Mouse (Mus musculus): ENCODE measurements at regions not wholly inside any gene's neighbourhood (a gene's known extent, or its start where the extent isn't known, plus 50 kb on each side); places are given as distances from the start of the nearest gene placed in this dataset.

DNA sequence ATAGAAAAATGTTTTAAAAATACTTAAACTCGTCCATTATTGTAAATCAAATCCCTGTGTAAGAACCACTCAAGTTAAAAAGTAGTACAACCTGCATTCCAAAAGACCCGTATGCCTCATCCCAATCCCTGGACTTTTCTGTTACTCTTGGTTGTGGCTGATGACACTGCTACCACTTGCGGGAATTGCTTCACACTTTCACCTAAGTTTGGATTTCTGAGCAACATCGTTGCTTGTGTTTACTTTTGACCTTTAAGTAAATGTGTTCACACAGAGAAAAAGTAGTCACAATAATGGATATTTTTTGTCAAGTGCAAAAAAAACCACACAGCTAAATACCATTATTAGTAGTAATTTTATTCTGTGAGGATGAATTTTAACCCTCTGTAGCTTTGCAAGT is 139.2 kb upstream of the Lpp start:
- Histone ChIP-seq H3K4me3 (no peak overlapping the region), H3K4me1 (no peaks in the 10 kb centered on the region), H3K4me2 (no peak overlapping the region), H3K36me3 (no peaks in the 10 kb centered on the region), H3K9ac (no peak overlapping the region), H3K27me3 (no peaks in the 10 kb centered on the region), H3K9me3 (no peaks in the 10 kb centered on the region), H3K27ac (no peak overlapping the region)
- no peak for ATAC-seq (ENCODE audit: borderline replicate concordance, extremely low read depth, low FRiP score, low TSS enrichment)
- 56% methylated on average over 4 of the region's 4 CpGs for WGBS

GRCm38 (mm10) chr16:24247291-24247690 is 146.0 kb upstream of the Lpp start:
- Histone ChIP-seq H3K4me1 (no peaks in the 10 kb centered on the region), H3K36me3 (no peaks in the 10 kb centered on the region), H3K9me3 (no peaks in the 10 kb centered on the region), H3K9ac (no peak overlapping the region), H3K27ac (no peak overlapping the region), H3K4me2 (no peak overlapping the region), H3K27me3 (no peaks in the 10 kb centered on the region), H3K4me3 (no peak overlapping the region)
- WGBS: 46% methylated on average over 5 of the region's 5 CpGs
- ATAC-seq (ENCODE audit: borderline replicate concordance, extremely low read depth, low FRiP score, low TSS enrichment): no peak

DNA sequence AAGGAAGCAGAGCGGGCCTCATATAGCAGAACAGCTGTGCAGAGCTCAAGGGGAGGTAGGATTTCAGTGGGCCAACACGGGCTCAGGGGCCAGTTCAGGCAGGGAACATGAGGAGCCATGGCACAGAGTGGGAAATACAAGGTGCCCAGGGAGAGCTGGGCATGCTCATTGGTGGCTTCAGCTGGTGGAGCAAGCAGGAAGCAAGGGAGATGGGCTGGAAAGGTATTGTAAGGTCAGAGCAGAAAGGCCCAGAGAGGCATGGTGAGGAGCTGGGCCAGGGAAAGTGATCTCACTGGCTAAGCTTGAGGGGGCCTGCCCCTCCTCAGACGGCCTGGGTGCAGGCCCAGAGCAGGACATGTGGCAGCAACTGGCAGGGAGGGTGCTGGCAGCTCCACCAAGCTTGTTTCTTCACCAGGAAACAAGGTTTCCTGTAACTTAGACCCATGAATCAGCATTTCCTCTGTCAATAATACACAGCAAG is 155.2 kb upstream of the Lpp start:
- no peak for ATAC-seq (ENCODE audit: borderline replicate concordance, extremely low read depth, low FRiP score, low TSS enrichment)
- H3K27ac ChIP-seq: no peak overlapping the region
- WGBS: 57% methylated on average over 3 of the region's 3 CpGs

GRCm38 (mm10) chr16:24237425-24237824 is 155.9 kb upstream of the Lpp start:
- Histone ChIP-seq H3K4me3 (no peak overlapping the region), H3K27ac (no peak overlapping the region), H3K4me1 (no peaks in the 10 kb centered on the region), H3K4me2 (no peak overlapping the region), H3K36me3 (no peaks in the 10 kb centered on the region), H3K9me3 (no peaks in the 10 kb centered on the region), H3K27me3 (no peaks in the 10 kb centered on the region), H3K9ac (no peak overlapping the region)
- ATAC-seq (ENCODE audit: borderline replicate concordance, extremely low read depth, low FRiP score, low TSS enrichment): no peak
- WGBS: 68% methylated on average over 3 of the region's 3 CpGs

More for the DNA sequence above, 155.2 kb upstream of the Lpp start:
- no peaks in the 10 kb centered on the region for H3K36me3 ChIP-seq
- no peak overlapping the region for H3K4me2 ChIP-seq
- no peaks in the 10 kb centered on the region for H3K4me1 ChIP-seq
- no peaks in the 10 kb centered on the region for H3K27me3 ChIP-seq
- no peaks in the 10 kb centered on the region for H3K9me3 ChIP-seq
- H3K9ac ChIP-seq: no peak overlapping the region
- no peak overlapping the region for H3K4me3 ChIP-seq

GRCm38 (mm10) chr16:24237013-24237412 is 156.3 kb upstream of the Lpp start:
- 95% methylated on average over 3 of the region's 3 CpGs for WGBS
- Histone ChIP-seq H3K27ac (no peak overlapping the region), H3K9ac (no peak overlapping the region), H3K4me3 (no peak overlapping the region), H3K9me3 (no peaks in the 10 kb centered on the region), H3K36me3 (no peaks in the 10 kb centered on the region), H3K4me1 (no peaks in the 10 kb centered on the region), H3K4me2 (no peak overlapping the region), H3K27me3 (no peaks in the 10 kb centered on the region)
- ATAC-seq (ENCODE audit: borderline replicate concordance, extremely low read depth, low FRiP score, low TSS enrichment): no peak

DNA sequence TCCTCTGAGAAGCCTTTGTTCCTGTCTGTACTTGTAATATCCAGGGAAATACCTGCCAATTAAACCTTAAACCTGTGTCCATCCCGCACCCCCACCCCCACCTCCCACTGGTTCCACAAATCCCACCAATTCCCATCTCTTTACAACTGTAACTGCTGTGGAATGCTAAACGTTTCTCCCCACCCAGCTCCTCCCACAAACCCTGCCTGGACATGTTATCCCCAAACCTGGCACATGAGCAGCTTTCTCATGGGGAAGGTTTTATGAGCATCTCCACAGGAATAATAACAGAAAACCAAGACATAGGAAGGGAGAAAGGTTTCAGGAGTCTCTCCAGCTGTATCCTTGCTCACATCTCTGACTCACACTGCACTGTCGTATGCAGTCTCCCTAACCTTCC is 156.8 kb upstream of the Lpp start:
- Histone ChIP-seq H3K4me1 (no peaks in the 10 kb centered on the region), H3K36me3 (no peaks in the 10 kb centered on the region), H3K27me3 (no peaks in the 10 kb centered on the region), H3K27ac (no peak overlapping the region), H3K4me3 (no peak overlapping the region), H3K9ac (no peak overlapping the region), H3K4me2 (no peak overlapping the region), H3K9me3 (no peaks in the 10 kb centered on the region)
- WGBS: 58% methylated on average over 3 of the region's 3 CpGs
- ATAC-seq (ENCODE audit: borderline replicate concordance, extremely low read depth, low FRiP score, low TSS enrichment): no peak

GRCm38 (mm10) chr16:24234795-24235194 is 158.5 kb upstream of the Lpp start:
- WGBS: 68% methylated on average over 11 of the region's 11 CpGs
- Histone ChIP-seq H3K27me3 (no peaks in the 10 kb centered on the region), H3K4me2 (no peak overlapping the region), H3K27ac (no peak overlapping the region), H3K4me3 (no peak overlapping the region), H3K9ac (no peak overlapping the region), H3K4me1 (no peaks in the 10 kb centered on the region), H3K36me3 (no peaks in the 10 kb centered on the region), H3K9me3 (no peaks in the 10 kb centered on the region)
- ATAC-seq (ENCODE audit: borderline replicate concordance, extremely low read depth, low FRiP score, low TSS enrichment): no peak

DNA sequence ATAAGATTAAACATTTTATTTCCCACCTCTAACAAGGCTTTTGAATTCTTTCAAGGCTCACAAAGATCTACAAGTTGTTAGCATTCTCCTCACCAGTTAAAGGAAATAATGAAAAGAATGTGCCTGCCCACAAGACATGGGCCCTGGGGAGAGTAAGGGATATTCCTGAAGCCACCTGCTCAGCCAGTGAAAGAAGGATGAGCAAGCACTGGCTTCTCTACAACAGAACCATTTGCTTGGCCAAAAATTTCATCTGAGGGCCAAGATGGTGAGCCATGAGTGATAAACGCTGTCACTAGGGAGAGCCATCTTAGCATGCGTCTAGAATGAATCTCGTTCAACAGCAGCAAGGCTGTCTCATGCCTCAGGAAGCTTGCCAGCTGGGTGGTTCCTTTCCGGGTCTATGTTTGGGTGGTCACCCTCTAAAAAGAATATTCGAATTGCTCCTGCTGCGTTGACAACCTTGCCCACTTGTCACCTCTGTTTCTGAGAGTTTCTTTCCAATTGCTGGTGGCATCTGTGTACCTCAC is 161.2 kb upstream of the Lpp start:
- H3K36me3 ChIP-seq: no peaks in the 10 kb centered on the region
- no peak overlapping the region for H3K4me2 ChIP-seq
- H3K27ac ChIP-seq: no peak overlapping the region
- no peak for ATAC-seq (ENCODE audit: borderline replicate concordance, extremely low read depth, low FRiP score, low TSS enrichment)
- WGBS: 78% methylated on average over 6 of the region's 6 CpGs
- no peaks in the 10 kb centered on the region for H3K4me1 ChIP-seq
- no peak overlapping the region for H3K4me3 ChIP-seq
- no peaks in the 10 kb centered on the region for H3K27me3 ChIP-seq
- H3K9me3 ChIP-seq: no peaks in the 10 kb centered on the region
- H3K9ac ChIP-seq: no peak overlapping the region

DNA sequence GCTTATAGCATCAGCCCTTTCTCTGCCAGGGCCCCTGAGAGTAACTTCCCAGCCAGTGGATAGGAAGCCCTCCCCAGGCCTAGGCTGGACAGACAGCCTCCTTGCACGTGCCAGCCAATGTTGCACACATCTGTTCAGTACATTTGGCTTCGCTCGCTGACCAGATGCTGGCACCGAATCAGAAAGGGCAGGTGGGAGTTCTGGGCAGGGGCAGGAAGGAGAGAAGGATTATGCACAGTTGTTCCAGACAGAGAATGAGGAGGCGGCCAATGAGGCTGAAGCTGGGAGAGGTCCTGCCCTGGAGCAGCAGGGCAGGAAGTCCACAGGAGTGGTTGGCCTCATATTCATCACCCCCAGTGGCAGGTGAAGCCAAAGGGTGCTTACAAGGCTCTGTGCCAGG is 161.8 kb upstream of the Lpp start:
- Histone ChIP-seq H3K4me3 (no peak overlapping the region), H3K36me3 (no peaks in the 10 kb centered on the region), H3K9me3 (no peaks in the 10 kb centered on the region), H3K27ac (no peak overlapping the region), H3K4me1 (no peaks in the 10 kb centered on the region), H3K9ac (no peak overlapping the region), H3K4me2 (no peak overlapping the region), H3K27me3 (no peaks in the 10 kb centered on the region)
- no peak for ATAC-seq (ENCODE audit: borderline replicate concordance, extremely low read depth, low FRiP score, low TSS enrichment)
- 51% methylated on average over 5 of the region's 5 CpGs for WGBS

DNA sequence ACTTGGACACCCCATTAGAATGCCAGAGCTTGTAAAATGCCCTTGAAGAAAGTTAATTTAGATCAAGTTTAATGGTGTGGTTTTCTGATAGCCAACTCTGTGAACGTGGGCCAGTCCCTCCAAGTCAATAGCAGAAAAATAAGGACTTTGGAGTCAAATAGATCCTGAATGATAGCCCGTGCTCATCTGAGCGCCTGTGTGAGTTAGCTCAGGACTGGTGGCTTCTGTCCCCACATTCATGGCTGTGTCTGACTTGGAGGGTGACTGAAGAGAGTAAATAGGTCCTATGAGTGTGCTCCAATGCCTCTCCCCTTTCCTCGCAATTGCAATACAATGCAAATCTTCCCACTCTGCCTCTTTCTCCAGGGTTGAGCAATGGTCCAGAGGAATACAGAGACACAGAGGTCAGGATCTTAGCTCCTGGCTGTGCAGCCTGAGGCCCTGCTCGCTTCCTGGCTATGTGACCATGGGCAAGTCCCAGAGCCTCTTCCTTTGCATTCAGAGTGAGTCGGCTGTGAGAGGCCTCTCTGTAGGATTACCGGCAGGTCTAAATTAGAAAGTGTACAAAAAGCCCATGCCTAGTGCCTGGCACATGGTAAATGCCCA is 164.2 kb upstream of the Lpp start:
- Histone ChIP-seq H3K9me3 (no peaks in the 10 kb centered on the region), H3K36me3 (no peaks in the 10 kb centered on the region), H3K4me2 (no peak overlapping the region), H3K27ac (no peak overlapping the region), H3K9ac (no peak overlapping the region), H3K27me3 (no peaks in the 10 kb centered on the region), H3K4me3 (no peak overlapping the region), H3K4me1 (no peaks in the 10 kb centered on the region)
- no peak for ATAC-seq (ENCODE audit: borderline replicate concordance, extremely low read depth, low FRiP score, low TSS enrichment)
- WGBS: 75% methylated on average over 7 of the region's 7 CpGs

- WGBS: 54% methylated on average over 4 of the region's 4 CpGs
- no peak overlapping the region for H3K4me3 ChIP-seq
- no peak overlapping the region for H3K9ac ChIP-seq
Observed at GRCm38 (mm10) chr16:24225897-24226296, 167.4 kb upstream of the Lpp start.

DNA sequence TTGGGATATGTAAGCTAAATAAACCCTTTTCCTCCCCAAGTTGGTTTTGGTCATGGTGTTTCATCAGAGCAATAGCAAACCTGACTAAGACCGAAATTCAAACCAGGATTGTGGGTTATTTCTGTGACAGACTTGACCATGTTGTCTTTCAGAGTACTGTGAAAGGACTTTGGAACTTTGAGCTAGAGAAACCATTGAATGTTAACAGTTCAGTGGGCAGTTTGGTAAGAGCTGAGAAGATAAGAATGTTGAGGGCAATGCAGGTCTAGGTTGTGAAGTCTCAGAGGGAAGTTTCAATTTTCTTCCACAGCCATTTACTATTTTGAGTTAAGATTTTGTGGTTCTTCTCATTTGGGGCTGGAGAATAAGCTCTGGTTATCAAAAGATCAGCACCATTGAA is 168.2 kb upstream of the Lpp start:
- Histone ChIP-seq H3K36me3 (no peaks in the 10 kb centered on the region), H3K27me3 (no peaks in the 10 kb centered on the region), H3K9me3 (no peaks in the 10 kb centered on the region), H3K27ac (no peak overlapping the region), H3K4me2 (no peak overlapping the region), H3K4me3 (no peak overlapping the region), H3K9ac (no peak overlapping the region), H3K4me1 (no peaks in the 10 kb centered on the region)
- 81% methylated on average over 1 of the region's 1 CpGs for WGBS
- no peak for ATAC-seq (ENCODE audit: borderline replicate concordance, extremely low read depth, low FRiP score, low TSS enrichment)

More at GRCm38 (mm10) chr16:24225897-24226296, 167.4 kb upstream of the Lpp start:
- no peaks in the 10 kb centered on the region for H3K27me3 ChIP-seq
- no peaks in the 10 kb centered on the region for H3K4me1 ChIP-seq
- H3K27ac ChIP-seq: no peak overlapping the region
- H3K36me3 ChIP-seq: no peaks in the 10 kb centered on the region
- no peak for ATAC-seq (ENCODE audit: borderline replicate concordance, extremely low read depth, low FRiP score, low TSS enrichment)
- H3K4me2 ChIP-seq: no peak overlapping the region
- H3K9me3 ChIP-seq: no peaks in the 10 kb centered on the region

DNA sequence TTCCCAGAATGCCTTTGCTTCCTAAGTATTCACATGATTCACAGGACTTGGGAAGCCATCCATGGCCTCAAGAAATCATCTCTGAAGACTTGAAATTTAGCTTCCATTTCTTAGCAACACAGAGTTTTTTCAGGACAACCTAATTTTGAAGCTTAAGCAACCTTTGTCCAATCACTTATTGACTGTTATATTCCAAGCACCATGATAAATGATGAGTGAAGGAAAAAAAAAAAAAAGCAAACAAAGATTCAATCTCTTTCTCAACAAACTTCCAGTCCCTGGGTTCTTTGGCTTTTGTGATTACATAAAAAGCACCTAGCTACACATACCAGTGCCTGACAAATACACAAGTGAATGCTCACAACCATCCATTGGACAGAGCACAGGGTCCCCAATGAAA is 169.4 kb upstream of the Lpp start:
- Histone ChIP-seq H3K4me2 (no peak overlapping the region), H3K4me3 (no peak overlapping the region), H3K36me3 (no peaks in the 10 kb centered on the region), H3K4me1 (no peaks in the 10 kb centered on the region), H3K27ac (no peak overlapping the region), H3K9ac (no peak overlapping the region), H3K9me3 (no peaks in the 10 kb centered on the region), H3K27me3 (no peaks in the 10 kb centered on the region)
- no peak for ATAC-seq (ENCODE audit: borderline replicate concordance, extremely low read depth, low FRiP score, low TSS enrichment)
